Mouse (Mus musculus) CH12.LX (cell line): ENCODE measurements around the gene Plcg2. TPM values are rescaled to one million over a fixed set of nuclear protein-coding genes. Genes with fewer than 3 reads are reported as not detected.

ENCODE experiments used
- DNase-seq: peaks from one replicate; pipeline ENCODE4 v3.0.0-alpha.2; 2013; ENCODE audit errors: extremely low read depth
- H3K27ac ChIP-seq: 2 replicates; pipeline ENCODE4 v1.5.1; 2012; ENCODE audit warnings: low read depth, mild to moderate bottlenecking, control low read depth, moderate library complexity; ENCODE audit not compliant: insufficient read depth
- H3K27me3 ChIP-seq: replicated peaks from 2 replicates; pipeline ENCODE3; 2012; ENCODE audit warnings: inconsistent platforms
- H3K36me3 ChIP-seq, 2 experiments: replicated peaks in 1 of 2; 2 replicates each; pipeline versions ENCODE3 to v1.6.1; 2012; ENCODE audit warnings: inconsistent platforms in 1 of 2, low read length in 1 of 2, mild to moderate bottlenecking in 1 of 2, mixed read lengths in 1 of 2, moderate library complexity in 1 of 2; ENCODE audit not compliant: control insufficient read depth in 1 of 2, insufficient read depth in 1 of 2
- H3K4me1 ChIP-seq, 2 experiments: 2 replicates each; pipeline ENCODE4 v1.6.1; 2012; ENCODE audit warnings: inconsistent platforms in 1 of 2, moderate library complexity in 1 of 2; ENCODE audit not compliant: insufficient read depth in 2 of 2, control insufficient read depth in 1 of 2
- H3K4me2 ChIP-seq: 2 replicates; pipeline ENCODE4 v1.6.1; 2012; ENCODE audit warnings: low read depth, mild to moderate bottlenecking, control low read depth; ENCODE audit not compliant: poor library complexity, insufficient read depth, severe bottlenecking
- H3K4me3 ChIP-seq, 3 experiments: fragments of 150-350 bp in 1 of 3; sonication (generic) in 1 of 3; replicated peaks in 1 of 3; 2 replicates each; pipeline versions ENCODE3 to v1.5.1; 2011 to 2012; ENCODE audit warnings: low read depth in 2 of 3, low read length in 2 of 3, mild to moderate bottlenecking in 2 of 3, moderate library complexity in 2 of 3, control low read depth in 1 of 3, improper control_type of control experiment in 1 of 3, inconsistent platforms in 1 of 3, mixed read lengths in 1 of 3; ENCODE audit not compliant: poor library complexity in 1 of 3
- H3K79me2 ChIP-seq: replicated peaks from 2 replicates; pipeline ENCODE4 v1.6.1; 2012; ENCODE audit warnings: mild to moderate bottlenecking, moderate library complexity; ENCODE audit not compliant: control insufficient read depth, poor library complexity, insufficient read depth, severe bottlenecking; ENCODE audit errors: extremely low read depth
- H3K9ac ChIP-seq: 2 replicates; pipeline ENCODE4 v1.6.1; 2012; ENCODE audit warnings: low read depth, mild to moderate bottlenecking, control low read depth, moderate library complexity; ENCODE audit not compliant: insufficient read depth
- H3K9me3 ChIP-seq: replicated peaks from 2 replicates; pipeline ENCODE3; 2012; ENCODE audit warnings: low read length, inconsistent platforms, mixed read lengths
- BHLHE40 ChIP-seq: IDR thresholded peaks from 2 replicates; pipeline ENCODE4 v1.6.1; 2011; ENCODE audit warnings: mild to moderate bottlenecking, low read depth, low read length, improper control_type of control experiment
- CHD1 ChIP-seq: IDR thresholded peaks from 2 replicates; pipeline ENCODE4 v1.6.1; 2012; ENCODE audit warnings: low read depth, low read length, improper control_type of control experiment, inconsistent platforms
- CTCF ChIP-seq, 2 experiments: IDR thresholded peaks in 1 of 2; conservative IDR thresholded peaks in 1 of 2; 2 replicates each; pipeline ENCODE4 v1.5.1; 2011 to 2012; ENCODE audit warnings: low read depth in 2 of 2, low read length in 2 of 2, improper control_type of control experiment in 1 of 2, inconsistent platforms in 1 of 2, mild to moderate bottlenecking in 1 of 2, moderate library complexity in 1 of 2
- E2F4 ChIP-seq: IDR thresholded peaks from 2 replicates; pipeline ENCODE4 v1.6.1; 2011; ENCODE audit warnings: low read depth, low read length, improper control_type of control experiment; ENCODE audit not compliant: insufficient replicate concordance
- ELF1 ChIP-seq: IDR thresholded peaks from 2 replicates; pipeline ENCODE4 v1.6.1; 2014; ENCODE audit warnings: low read depth, mild to moderate bottlenecking, inconsistent platforms, low read length, improper control_type of control experiment
- ETS1 ChIP-seq: conservative IDR thresholded peaks from 2 replicates; pipeline ENCODE4 v1.6.1; 2012; ENCODE audit warnings: low read depth, mild to moderate bottlenecking, inconsistent platforms, low read length, improper control_type of control experiment, moderate library complexity
- JUN ChIP-seq: IDR thresholded peaks from 2 replicates; pipeline ENCODE4 v1.6.1; 2011; ENCODE audit warnings: low read depth, mild to moderate bottlenecking, low read length, improper control_type of control experiment, moderate library complexity; ENCODE audit not compliant: insufficient read depth
- JUND ChIP-seq: conservative IDR thresholded peaks from 2 replicates; pipeline ENCODE4 v1.6.1; 2011; ENCODE audit warnings: low read depth, low read length, improper control_type of control experiment
- KAT2A ChIP-seq: IDR thresholded peaks from 2 replicates; pipeline ENCODE4 v1.6.1; 2012; ENCODE audit warnings: low read length, improper control_type of control experiment, inconsistent platforms; ENCODE audit not compliant: insufficient replicate concordance
- MEF2A ChIP-seq: IDR thresholded peaks from 2 replicates; pipeline ENCODE4 v1.6.1; 2014; ENCODE audit warnings: low read depth, mild to moderate bottlenecking, inconsistent platforms, low read length, improper control_type of control experiment, borderline replicate concordance
- MXI1 ChIP-seq: IDR thresholded peaks from 2 replicates; pipeline ENCODE4 v1.6.1; 2011; ENCODE audit warnings: mild to moderate bottlenecking, low read depth, low read length, improper control_type of control experiment
- NRF1 ChIP-seq: IDR thresholded peaks from 2 replicates; pipeline ENCODE4 v1.6.1; 2014; ENCODE audit warnings: low read depth, mild to moderate bottlenecking, inconsistent platforms, low read length, improper control_type of control experiment, moderate library complexity
- PAX5 ChIP-seq: IDR thresholded peaks from 2 replicates; pipeline ENCODE4 v1.6.1; 2012; ENCODE audit warnings: low read length, inconsistent platforms, mixed read lengths
- POLR2AphosphoS2 ChIP-seq: IDR thresholded peaks from 2 replicates; pipeline ENCODE4 v1.6.1; 2011; ENCODE audit warnings: low read depth, low read length, improper control_type of control experiment
- RAD21 ChIP-seq: IDR thresholded peaks from 2 replicates; pipeline ENCODE4 v1.6.1; 2011; ENCODE audit warnings: low read depth, mild to moderate bottlenecking, low read length, improper control_type of control experiment, moderate library complexity
- SIN3A ChIP-seq: IDR thresholded peaks from 2 replicates; pipeline ENCODE4 v1.6.1; 2012; ENCODE audit warnings: low read length, improper control_type of control experiment, inconsistent platforms
- SMC3 ChIP-seq: IDR thresholded peaks from 2 replicates; pipeline ENCODE4 v1.6.1; 2011; ENCODE audit warnings: low read depth, low read length, improper control_type of control experiment
- TBP ChIP-seq: conservative IDR thresholded peaks from 2 replicates; pipeline ENCODE4 v1.6.1; 2011; ENCODE audit warnings: low read depth, low read length, improper control_type of control experiment
- USF2 ChIP-seq: conservative IDR thresholded peaks from 2 replicates; pipeline ENCODE4 v1.6.1; 2011; ENCODE audit warnings: low read depth, low read length, improper control_type of control experiment
- ZMIZ1 ChIP-seq: IDR thresholded peaks from 2 replicates; pipeline ENCODE4 v1.6.1; 2012; ENCODE audit warnings: low read depth, mild to moderate bottlenecking, inconsistent platforms, low read length, improper control_type of control experiment
- ZNF384 ChIP-seq: IDR thresholded peaks from 2 replicates; pipeline ENCODE4 v1.6.1; 2012; ENCODE audit warnings: low read depth, low read length, improper control_type of control experiment, inconsistent platforms
- dilution Hi-C: fragments of 300-500 bp; cut with MboI; formaldehyde crosslinking; loops from 2 replicates; pipeline ENCODE4 v1.14.3; 2020; ENCODE audit warnings: low sequenced_read_pairs; ENCODE audit not compliant: extremely low pct_unique_long_range_greater_than_20kb, extremely low pct_ligation_motif_present
- in situ Hi-C: fragments of 300-500 bp; cut with MboI; formaldehyde crosslinking; loops from 3 replicates; pipeline ENCODE4 v1.14.3; 2019; ENCODE audit warnings: low sequenced_read_pairs, low pct_ligation_motif_present, low pct_unique_long_range_greater_than_20kb, mixed read lengths
- polyA plus RNA-seq: library from polyadenylated mRNA; unstranded; fragments of >175 nt; gene quantifications from 2 replicates; pipeline ENCODE4 v1.2.1, GENCODE M21; 2012; ENCODE audit warnings: low read depth; ENCODE audit not compliant: insufficient read length
- total RNA-seq, 2 experiments: library from RNA; depleted of rRNA; stranded (reverse); fragments of 300-350 nt in 1 of 2; fragments of >200 nt in 1 of 2; gene quantifications; 2 replicates each; pipeline ENCODE4 v1.2.3; 2012 to 2014

Plcg2 gene
- total and polyA plus RNA-seq, 3 experiments, result 129 to 196 (median 194) TPM

DNA sequence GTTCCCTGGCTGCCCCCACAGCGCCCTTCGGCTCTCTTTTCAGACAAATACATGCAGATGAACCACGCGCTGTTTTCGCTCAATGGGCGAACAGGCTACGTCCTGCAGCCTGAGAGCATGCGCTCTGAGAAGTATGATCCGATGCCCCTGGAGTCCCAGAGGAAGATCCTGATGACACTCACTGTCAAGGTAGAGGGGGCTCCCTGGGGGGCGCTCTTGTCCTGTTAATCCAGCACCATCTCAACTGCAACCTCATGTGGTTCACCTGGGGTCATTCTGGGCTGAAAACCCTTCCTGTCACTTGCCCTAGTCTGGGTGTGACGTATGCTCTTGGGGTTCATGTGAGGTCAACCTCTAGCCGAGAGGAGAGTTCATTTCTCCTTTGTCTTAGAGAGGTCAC is 114.8 kb downstream of the Plcg2 start:
- DNase-seq, result no peak
- H3K36me3 ChIP-seq, result peaks cover 96 to 97% of the 10 kb centered on the region in 2 experiments
- no peak overlapping the region for H3K27ac ChIP-seq
- H3K27me3 ChIP-seq, result no peaks in the 10 kb centered on the region
- H3K4me2 ChIP-seq, result no peak overlapping the region
- dilution Hi-C loops (no loop called here), in situ Hi-C loops (no loop called here)
- H3K9ac ChIP-seq, result no peak overlapping the region
- TF ChIP-seq SMC3 (no peak), E2F4 (no peak), ZMIZ1 (no peak), NRF1 (no peak), CHD1 (no peak), MXI1 (no peak), PAX5 (no peak), TBP (no peak), ELF1 (no peak), SIN3A (no peak), MEF2A (no peak), ZNF384 (no peak), KAT2A (no peak), RAD21 (no peak), POLR2AphosphoS2 (no peak), JUN (no peak), USF2 (no peak), CTCF (conservative IDR thresholded peaks at IDR 0.05 in 1 of 2, IDR thresholded peaks at IDR 0.05 in 1 of 2; ENCODE audit: low read depth in 2 of 2, low read length in 2 of 2) (no peak)
- H3K4me1 ChIP-seq, result no peaks in the 10 kb centered on the region
- H3K9me3 ChIP-seq, result peaks cover 21% of the 10 kb centered on the region
- no peak overlapping the region for H3K4me3 ChIP-seq
- no peaks in the 10 kb centered on the region; the same call in 1 of the 2 replicates for H3K79me2 ChIP-seq

DNA sequence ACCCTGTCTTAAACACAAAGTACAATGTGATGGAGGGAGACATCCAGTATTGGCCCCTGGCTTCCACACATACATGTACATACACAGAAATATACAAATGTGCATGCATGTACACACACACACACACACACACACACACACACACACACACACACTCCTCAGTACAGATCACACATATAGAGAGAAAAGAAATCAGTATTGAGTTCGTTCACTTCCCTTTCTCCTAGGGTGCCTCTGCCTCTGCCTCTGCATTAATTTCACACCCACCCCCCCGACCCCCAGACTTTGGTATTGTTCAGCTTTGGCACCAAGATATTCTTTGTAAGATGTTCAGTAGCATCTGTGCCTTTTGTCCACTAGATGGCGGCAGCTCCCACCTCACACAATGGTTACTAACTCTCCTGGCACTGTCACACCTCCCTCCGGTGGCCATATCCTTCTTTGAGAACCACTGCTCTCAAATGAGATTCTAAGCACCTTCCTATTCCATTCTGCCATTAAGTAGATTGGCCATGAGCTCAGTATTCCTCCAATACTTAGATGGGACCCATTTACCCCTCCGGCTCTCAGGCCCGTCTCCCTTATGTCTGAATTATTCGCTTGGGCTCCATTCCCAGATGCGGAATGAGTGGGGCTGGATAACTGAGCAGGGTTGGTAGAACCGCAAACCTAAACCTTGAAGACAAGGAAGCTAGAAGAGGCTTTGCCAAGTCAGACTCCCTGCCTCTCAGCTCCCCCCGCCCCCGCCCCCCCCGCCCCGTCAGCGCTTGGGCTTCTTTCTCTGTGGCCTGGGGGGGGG is 128.1 kb downstream of the Plcg2 start:
- no peaks in the 10 kb centered on the region for H3K4me1 ChIP-seq
- dilution Hi-C loops (no loop called here), in situ Hi-C loops (loop anchor here (25.0 kb wide), 1 partner anchor 236 kb away; no protein-coding TSS in a partner anchor)
- H3K27me3 ChIP-seq, result no peaks in the 10 kb centered on the region
- H3K36me3 ChIP-seq, result peaks cover 54 to 92% of the 10 kb centered on the region in 2 experiments
- peak; percentile 72 for DNase-seq
- H3K9me3 ChIP-seq, result peaks cover 6% of the 10 kb centered on the region
- no peaks in the 10 kb centered on the region for H3K79me2 ChIP-seq
- no peak overlapping the region for H3K4me2 ChIP-seq
- no peak overlapping the region for H3K4me3 ChIP-seq
- H3K27ac ChIP-seq, result no peak overlapping the region
- TF ChIP-seq RAD21 (peak; percentile 40), JUND (no peak), CTCF (conservative IDR thresholded peaks at IDR 0.05 in 1 of 2, IDR thresholded peaks at IDR 0.05 in 1 of 2; ENCODE audit: low read depth in 2 of 2, low read length in 2 of 2) (peak; percentile 69 to 90), SMC3 (peak; percentile 27), ETS1 (no peak), BHLHE40 (no peak)
- H3K9ac ChIP-seq, result no peak overlapping the region
